Mouse (Mus musculus): ENCODE measurements at regions not wholly inside any gene's neighbourhood (a gene's known extent, or its start where the extent isn't known, plus 50 kb on each side); places are given as distances from the start of the nearest gene placed in this dataset.

- Histone ChIP-seq H3K4me1 (ENCODE audit: control insufficient read depth, insufficient read depth, low read length) (no peaks in the 10 kb centered on the region), H3K36me3 (ENCODE audit: control insufficient read depth, insufficient read depth, low read length, poor library complexity, severe bottlenecking) (no peaks in the 10 kb centered on the region), H3K27ac (ENCODE audit: insufficient read depth, low read length) (no peak overlapping the region), H3K4me3 (ENCODE audit: low read depth, low read length) (no peak overlapping the region), H3K9ac (ENCODE audit: low read depth, poor library complexity, severe bottlenecking) (no peak overlapping the region), H3K9me3 (replicated peaks; ENCODE audit: control insufficient read depth, insufficient read depth, low read length, poor library complexity, severe bottlenecking) (no peaks in the 10 kb centered on the region), H3K27me3 (ENCODE audit: control insufficient read depth, insufficient read depth, low read length, poor library complexity, severe bottlenecking) (no peaks in the 10 kb centered on the region)
- no peak for TF ChIP-seq POLR2A (IDR thresholded peaks at IDR 0.05; ENCODE audit: insufficient read depth, low read length)
- no peak for TF ChIP-seq CTCF (IDR thresholded peaks at IDR 0.05; ENCODE audit: low read depth, low read length)
- no peak for TF ChIP-seq EP300 (IDR thresholded peaks at IDR 0.05; ENCODE audit: insufficient read depth, low read depth, low read length)
These were observed 401.8 kb upstream of the Adgrl2 start for GRCm38 (mm10) chr3:149392164-149392563.

DNA sequence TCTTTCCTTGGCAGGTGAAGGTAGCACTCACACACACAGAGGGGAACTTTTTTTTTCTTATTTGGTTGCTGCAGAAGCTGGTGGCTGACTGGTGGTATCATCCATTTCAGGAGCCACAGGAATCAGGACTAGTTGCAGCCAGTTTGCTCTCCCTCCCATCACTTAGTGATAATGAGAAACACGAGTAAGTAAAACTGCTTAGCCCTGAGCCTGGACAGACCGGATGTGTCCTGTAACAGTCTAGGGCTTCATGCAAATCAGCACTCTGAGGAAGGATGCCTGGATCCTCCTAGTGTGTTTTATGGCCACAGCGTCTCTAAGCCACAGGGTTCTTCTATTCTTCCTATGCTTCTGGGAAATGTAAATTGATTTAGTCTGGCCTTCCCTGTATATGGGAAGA lies 397.2 kb upstream of the Adgrl2 start:
- TF ChIP-seq CTCF (IDR thresholded peaks at IDR 0.05; ENCODE audit: low read depth, low read length): no peak
- no peak for TF ChIP-seq POLR2A (IDR thresholded peaks at IDR 0.05; ENCODE audit: insufficient read depth, low read length)
- TF ChIP-seq EP300 (IDR thresholded peaks at IDR 0.05; ENCODE audit: insufficient read depth, low read depth, low read length): no peak
- H3K9me3 ChIP-seq (replicated peaks; ENCODE audit: control insufficient read depth, insufficient read depth, low read length, poor library complexity, severe bottlenecking): no peaks in the 10 kb centered on the region
- no peaks in the 10 kb centered on the region for H3K4me1 ChIP-seq (ENCODE audit: control insufficient read depth, insufficient read depth, low read length)
- no peak overlapping the region for H3K27ac ChIP-seq (ENCODE audit: insufficient read depth, low read length)
- H3K36me3 ChIP-seq (ENCODE audit: control insufficient read depth, insufficient read depth, low read length, poor library complexity, severe bottlenecking): no peaks in the 10 kb centered on the region
- no peaks in the 10 kb centered on the region for H3K27me3 ChIP-seq (ENCODE audit: control insufficient read depth, insufficient read depth, low read length, poor library complexity, severe bottlenecking)
- H3K4me3 ChIP-seq (ENCODE audit: low read depth, low read length): no peak overlapping the region
- no peak overlapping the region for H3K9ac ChIP-seq (ENCODE audit: low read depth, poor library complexity, severe bottlenecking)

DNA sequence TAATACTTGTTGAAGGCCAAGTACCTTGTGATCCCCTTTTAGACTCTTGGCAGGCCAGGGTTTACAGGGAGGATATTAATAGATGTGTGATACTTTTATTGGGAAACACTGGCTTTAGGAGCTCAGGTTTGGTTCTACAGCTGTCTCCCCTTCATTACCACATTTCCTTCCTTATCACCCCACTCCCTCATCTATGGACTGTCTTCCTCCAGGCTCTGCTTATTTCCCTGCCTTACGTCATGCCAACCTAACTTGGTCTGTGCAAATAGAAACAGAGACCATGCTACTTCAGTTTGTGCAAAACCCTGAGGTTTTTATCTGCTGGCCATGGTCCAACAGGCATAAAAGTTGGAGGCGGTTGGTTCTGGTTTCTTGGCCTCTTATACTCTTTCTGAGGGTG lies 395.7 kb upstream of the Adgrl2 start:
- Histone ChIP-seq H3K9ac (ENCODE audit: low read depth, poor library complexity, severe bottlenecking) (no peak overlapping the region), H3K4me3 (ENCODE audit: low read depth, low read length) (no peak overlapping the region), H3K9me3 (replicated peaks; ENCODE audit: control insufficient read depth, insufficient read depth, low read length, poor library complexity, severe bottlenecking) (no peaks in the 10 kb centered on the region), H3K36me3 (ENCODE audit: control insufficient read depth, insufficient read depth, low read length, poor library complexity, severe bottlenecking) (no peaks in the 10 kb centered on the region), H3K27ac (ENCODE audit: insufficient read depth, low read length) (no peak overlapping the region), H3K4me1 (ENCODE audit: control insufficient read depth, insufficient read depth, low read length) (peaks cover under 1% of the 10 kb centered on the region), H3K27me3 (ENCODE audit: control insufficient read depth, insufficient read depth, low read length, poor library complexity, severe bottlenecking) (no peaks in the 10 kb centered on the region)
- TF ChIP-seq POLR2A (IDR thresholded peaks at IDR 0.05; ENCODE audit: insufficient read depth, low read length) (no peak), CTCF (IDR thresholded peaks at IDR 0.05; ENCODE audit: low read depth, low read length) (no peak), EP300 (IDR thresholded peaks at IDR 0.05; ENCODE audit: insufficient read depth, low read depth, low read length) (no peak)

- H3K27me3 ChIP-seq (ENCODE audit: control insufficient read depth, insufficient read depth, low read length, poor library complexity, severe bottlenecking): no peaks in the 10 kb centered on the region
- no peak overlapping the region for H3K9ac ChIP-seq (ENCODE audit: low read depth, poor library complexity, severe bottlenecking)
- H3K27ac ChIP-seq (ENCODE audit: insufficient read depth, low read length): no peak overlapping the region
- H3K4me3 ChIP-seq (ENCODE audit: low read depth, low read length): no peak overlapping the region
- H3K4me1 ChIP-seq (ENCODE audit: control insufficient read depth, insufficient read depth, low read length): peaks cover 2% of the 10 kb centered on the region
- TF ChIP-seq CTCF (IDR thresholded peaks at IDR 0.05; ENCODE audit: low read depth, low read length) (no peak), EP300 (IDR thresholded peaks at IDR 0.05; ENCODE audit: insufficient read depth, low read depth, low read length) (no peak), POLR2A (IDR thresholded peaks at IDR 0.05; ENCODE audit: insufficient read depth, low read length) (no peak)
- no peaks in the 10 kb centered on the region for H3K9me3 ChIP-seq (replicated peaks; ENCODE audit: control insufficient read depth, insufficient read depth, low read length, poor library complexity, severe bottlenecking)
- H3K36me3 ChIP-seq (ENCODE audit: control insufficient read depth, insufficient read depth, low read length, poor library complexity, severe bottlenecking): no peaks in the 10 kb centered on the region
These were observed 395.0 kb upstream of the Adgrl2 start for GRCm38 (mm10) chr3:149385336-149385735.

DNA sequence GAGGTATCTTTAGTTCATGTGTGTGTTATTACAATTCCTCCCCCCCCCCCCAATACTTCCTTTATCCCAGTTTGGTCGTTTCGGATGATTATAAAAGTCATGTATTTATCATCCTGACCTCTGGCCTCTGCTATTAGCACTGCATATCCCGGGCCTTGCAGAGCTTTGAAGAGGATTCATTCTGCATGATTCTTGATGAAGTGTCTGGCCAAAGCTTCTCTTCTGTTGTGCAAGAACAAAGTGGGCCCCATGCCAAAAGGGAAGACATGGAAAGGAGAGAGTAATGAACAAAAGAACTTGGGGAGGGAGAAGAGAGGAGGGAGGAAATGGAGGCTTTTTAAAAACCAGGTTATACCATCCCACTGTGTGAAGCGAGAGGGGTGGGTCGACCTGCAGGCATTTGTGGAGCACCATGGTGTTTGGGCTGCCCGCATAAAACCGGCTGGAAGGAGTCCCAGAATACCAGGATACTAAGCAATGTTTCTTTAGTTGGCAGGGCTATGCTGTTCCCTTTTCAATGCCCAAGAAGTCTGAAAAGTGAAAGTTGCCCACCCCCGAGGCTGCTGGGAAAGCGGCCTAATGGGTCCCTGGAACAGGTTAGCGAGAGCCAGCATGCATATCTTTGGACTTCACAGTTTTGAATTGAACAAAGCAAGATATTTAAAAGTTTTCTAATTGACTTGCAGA lies 391.3 kb upstream of the Adgrl2 start:
- Histone ChIP-seq H3K27ac (ENCODE audit: insufficient read depth, low read length) (no peak overlapping the region), H3K9me3 (replicated peaks; ENCODE audit: control insufficient read depth, insufficient read depth, low read length, poor library complexity, severe bottlenecking) (no peaks in the 10 kb centered on the region), H3K9ac (ENCODE audit: low read depth, poor library complexity, severe bottlenecking) (no peak overlapping the region), H3K36me3 (ENCODE audit: control insufficient read depth, insufficient read depth, low read length, poor library complexity, severe bottlenecking) (no peaks in the 10 kb centered on the region), H3K27me3 (ENCODE audit: control insufficient read depth, insufficient read depth, low read length, poor library complexity, severe bottlenecking) (no peaks in the 10 kb centered on the region), H3K4me3 (ENCODE audit: low read depth, low read length) (no peak overlapping the region), H3K4me1 (ENCODE audit: control insufficient read depth, insufficient read depth, low read length) (peaks cover 2% of the 10 kb centered on the region)
- TF ChIP-seq POLR2A (IDR thresholded peaks at IDR 0.05; ENCODE audit: insufficient read depth, low read length) (no peak), EP300 (IDR thresholded peaks at IDR 0.05; ENCODE audit: insufficient read depth, low read depth, low read length) (no peak), CTCF (IDR thresholded peaks at IDR 0.05; ENCODE audit: low read depth, low read length) (no peak)

- no peak for TF ChIP-seq EP300 (IDR thresholded peaks at IDR 0.05; ENCODE audit: insufficient read depth, low read depth, low read length)
- TF ChIP-seq POLR2A (IDR thresholded peaks at IDR 0.05; ENCODE audit: insufficient read depth, low read length): no peak
- no peak for TF ChIP-seq CTCF (IDR thresholded peaks at IDR 0.05; ENCODE audit: low read depth, low read length)
- no peak overlapping the region for H3K4me3 ChIP-seq (ENCODE audit: low read depth, low read length)
- H3K9me3 ChIP-seq (replicated peaks; ENCODE audit: control insufficient read depth, insufficient read depth, low read length, poor library complexity, severe bottlenecking): no peaks in the 10 kb centered on the region
- no peaks in the 10 kb centered on the region for H3K27me3 ChIP-seq (ENCODE audit: control insufficient read depth, insufficient read depth, low read length, poor library complexity, severe bottlenecking)
- H3K36me3 ChIP-seq (ENCODE audit: control insufficient read depth, insufficient read depth, low read length, poor library complexity, severe bottlenecking): no peaks in the 10 kb centered on the region
- no peak overlapping the region for H3K27ac ChIP-seq (ENCODE audit: insufficient read depth, low read length)
- H3K9ac ChIP-seq (ENCODE audit: low read depth, poor library complexity, severe bottlenecking): no peak overlapping the region
- H3K4me1 ChIP-seq (ENCODE audit: control insufficient read depth, insufficient read depth, low read length): peaks cover 2% of the 10 kb centered on the region
These were observed 390.7 kb upstream of the Adgrl2 start for GRCm38 (mm10) chr3:149381051-149381450.
